In genomic region chr16:18658597-18658996, GRCm38 (mm10) we compare ENCODE assay signal across 24 mouse cellular contexts. TPM values are rescaled to one million over a fixed set of nuclear protein-coding genes. Genes with fewer than 3 reads are reported as not detected.
DNase-seq lines count a peak whose midpoint lies in the region; ATAC-seq and TF ChIP-seq lines count a peak whose summit lies in the region.
"Had no signal": no experiment of that assay in that cellular context is flagged by ENCODE, and none has a peak within 500 bp of the region (broad histone marks: within the 10 kb centered on the region; RNA-seq: fewer than 3 reads in every experiment).

No protein-coding gene starts in this region.

- H3K4me2 ChIP-seq in limb, embryonic 15.5 days, result no peak overlapping the region
- H3K4me2 ChIP-seq in intestine, postnatal 0 days (replicated peaks; ENCODE audit: low read depth), result no peak overlapping the region
- no peak overlapping the region for H3K4me2 ChIP-seq in stomach, postnatal 0 days (replicated peaks; ENCODE audit: low read depth)
- no peak overlapping the region for H3K4me2 ChIP-seq in forebrain, embryonic 15.5 days (replicated peaks)
- H3K4me2 ChIP-seq: embryonic facial prominence, embryonic 13.5 days; forebrain, embryonic 13.5 days; heart, embryonic 13.5 days; hindbrain, embryonic 12.5 days; hindbrain, embryonic 15.5 days had no signal

- no peaks in the 10 kb centered on the region for H3K36me3 ChIP-seq in limb, embryonic 15.5 days
- no peaks in the 10 kb centered on the region for H3K36me3 ChIP-seq in limb, embryonic 10.5 days
- H3K36me3 ChIP-seq in intestine, postnatal 0 days (ENCODE audit: control insufficient read depth, insufficient read depth), result no peaks in the 10 kb centered on the region
- H3K36me3 ChIP-seq in stomach, postnatal 0 days (ENCODE audit: control insufficient read depth, insufficient read depth, low read length), result no peaks in the 10 kb centered on the region
- no peaks in the 10 kb centered on the region for H3K36me3 ChIP-seq in forebrain, embryonic 15.5 days
- H3K36me3 ChIP-seq: embryonic facial prominence, embryonic 13.5 days; forebrain, embryonic 10.5 days; heart, embryonic 10.5 days; heart, embryonic 13.5 days; hindbrain, embryonic 12.5 days; hindbrain, embryonic 15.5 days had no signal

- peaks cover 5% of the 10 kb centered on the region for H3K4me1 ChIP-seq in limb, embryonic 15.5 days
- peaks cover 11% of the 10 kb centered on the region for H3K4me1 ChIP-seq in limb, embryonic 10.5 days
- peaks cover 2% of the 10 kb centered on the region; the same call in 1 of the 2 replicates for H3K4me1 ChIP-seq in intestine, postnatal 0 days (replicated peaks; ENCODE audit: control insufficient read depth, insufficient read depth, low read length)
- no peaks in the 10 kb centered on the region for H3K4me1 ChIP-seq in stomach, postnatal 0 days (replicated peaks; ENCODE audit: control insufficient read depth, insufficient read depth)
- no peaks in the 10 kb centered on the region for H3K4me1 ChIP-seq in forebrain, embryonic 15.5 days
- H3K4me1 ChIP-seq: forebrain, embryonic 13.5 days; heart, embryonic 10.5 days; heart, embryonic 13.5 days; hindbrain, embryonic 12.5 days; hindbrain, embryonic 15.5 days had no signal

- no peak for TF ChIP-seq EP300 in stomach, postnatal 0 days (optimal IDR thresholded peaks at IDR 0.05)

- peak overlapping the region; percentile 17; the same call in 1 of the 2 replicates for H3K27ac ChIP-seq in limb, embryonic 15.5 days
- no peak overlapping the region for H3K27ac ChIP-seq in limb, embryonic 10.5 days
- H3K27ac ChIP-seq in intestine, postnatal 0 days (ENCODE audit: low read depth, low read length), result 0 out of 2 replicates have a peak overlapping the region, but pooled peaks have one; percentile 5
- H3K27ac ChIP-seq in stomach, postnatal 0 days (replicated peaks), result peak overlapping the region; percentile 24; the same call in 1 of the 2 replicates
- H3K27ac ChIP-seq in forebrain, embryonic 15.5 days (replicated peaks), result no peak overlapping the region
- H3K27ac ChIP-seq: embryonic facial prominence, embryonic 13.5 days; forebrain, embryonic 10.5 days; forebrain, embryonic 13.5 days; heart, adult 2 months; heart, embryonic 10.5 days; heart, embryonic 13.5 days; hindbrain, embryonic 12.5 days; hindbrain, embryonic 15.5 days had no signal

- no peak for DNase-seq in limb, embryonic 10.5 days (ENCODE audit: low spot score)
- DNase-seq in stomach, postnatal 0 days (ENCODE audit: low spot score), result no peak
- no peak for DNase-seq in lung, postnatal 10 days
- DNase-seq: adrenal gland, adult 2 months; adrenal gland, postnatal 14 days; cerebellum, adult 11 months; cerebellum, adult 2 months; cerebellum, adult 9-11 months; cerebellum, postnatal 25 days; forebrain, postnatal 0 days; gastrocnemius, postnatal 25 days; heart, adult 2 months; heart, postnatal 14 days had no signal

- no peak for ATAC-seq in limb, embryonic 15.5 days (ENCODE audit: insufficient number of reproducible peaks, low FRiP score, low TSS enrichment, low read depth)
- peak; percentile 57 for ATAC-seq in intestine, postnatal 0 days
- ATAC-seq in stomach, postnatal 0 days (ENCODE audit: low FRiP score, low TSS enrichment), result 0 out of 2 replicates have a peak, but pooled peaks have one; percentile 42
- no peak for ATAC-seq in forebrain, embryonic 15.5 days (replicated peaks)
- ATAC-seq: CD4-positive, CD25-positive, alpha-beta regulatory T cell, adult 4 months; forebrain, embryonic 13.5 days; forebrain, postnatal 0 days had no signal

- no peaks in the 10 kb centered on the region for H3K9me3 ChIP-seq in limb, embryonic 15.5 days
- H3K9me3 ChIP-seq in limb, embryonic 10.5 days (replicated peaks), result no peaks in the 10 kb centered on the region
- H3K9me3 ChIP-seq in intestine, postnatal 0 days (ENCODE audit: control insufficient read depth), result no peaks in the 10 kb centered on the region
- no peaks in the 10 kb centered on the region for H3K9me3 ChIP-seq in stomach, postnatal 0 days (ENCODE audit: control insufficient read depth, low read length)
- H3K9me3 ChIP-seq in forebrain, embryonic 15.5 days, result no peaks in the 10 kb centered on the region
- H3K9me3 ChIP-seq: embryonic facial prominence, embryonic 13.5 days; forebrain, embryonic 10.5 days; forebrain, embryonic 13.5 days; heart, embryonic 10.5 days; hindbrain, embryonic 12.5 days; hindbrain, embryonic 15.5 days had no signal

- WGBS in limb, embryonic 15.5 days, result 72% methylated on average over 4 of the region's 4 CpGs
- WGBS in limb, embryonic 10.5 days, result 82% methylated on average over 4 of the region's 4 CpGs
- WGBS in intestine, postnatal 0 days, result 33% methylated on average over 4 of the region's 4 CpGs
- WGBS in stomach, postnatal 0 days, result 50% methylated on average over 4 of the region's 4 CpGs
- WGBS in forebrain, embryonic 15.5 days, result 79% methylated on average over 4 of the region's 4 CpGs

- no peaks in the 10 kb centered on the region for H3K27me3 ChIP-seq in limb, embryonic 15.5 days
- H3K27me3 ChIP-seq in limb, embryonic 10.5 days (ENCODE audit: low read depth, poor library complexity, severe bottlenecking), result no peaks in the 10 kb centered on the region
- H3K27me3 ChIP-seq in intestine, postnatal 0 days (replicated peaks; ENCODE audit: control insufficient read depth, insufficient read depth, low read length), result no peaks in the 10 kb centered on the region
- no peaks in the 10 kb centered on the region for H3K27me3 ChIP-seq in stomach, postnatal 0 days (ENCODE audit: control insufficient read depth, insufficient read depth, low read length)
- H3K27me3 ChIP-seq in forebrain, embryonic 15.5 days, result no peaks in the 10 kb centered on the region
- H3K27me3 ChIP-seq: embryonic facial prominence, embryonic 13.5 days; forebrain, embryonic 13.5 days; heart, embryonic 13.5 days; hindbrain, embryonic 12.5 days; hindbrain, embryonic 15.5 days had no signal

- no peak overlapping the region for H3K9ac ChIP-seq in limb, embryonic 15.5 days
- H3K9ac ChIP-seq in intestine, postnatal 0 days (ENCODE audit: low read depth, low read length), result no peak overlapping the region
- no peak overlapping the region for H3K9ac ChIP-seq in stomach, postnatal 0 days (ENCODE audit: low read length)
- no peak overlapping the region for H3K9ac ChIP-seq in forebrain, embryonic 15.5 days (replicated peaks)
- H3K9ac ChIP-seq: embryonic facial prominence, embryonic 13.5 days; forebrain, embryonic 13.5 days; forebrain, postnatal 0 days; heart, embryonic 13.5 days; hindbrain, embryonic 12.5 days; hindbrain, embryonic 15.5 days had no signal

- H3K4me3 ChIP-seq in limb, embryonic 15.5 days, result no peak overlapping the region
- H3K4me3 ChIP-seq in limb, embryonic 10.5 days, result no peak overlapping the region
- H3K4me3 ChIP-seq in intestine, postnatal 0 days (ENCODE audit: low read depth, low read length), result no peak overlapping the region
- H3K4me3 ChIP-seq in stomach, postnatal 0 days (ENCODE audit: low read depth, low read length), result no peak overlapping the region
- no peak overlapping the region for H3K4me3 ChIP-seq in forebrain, embryonic 15.5 days
- H3K4me3 ChIP-seq: embryonic facial prominence, embryonic 13.5 days; forebrain, embryonic 10.5 days; forebrain, embryonic 13.5 days; heart, adult 2 months; heart, embryonic 10.5 days; heart, embryonic 13.5 days; hindbrain, embryonic 12.5 days; hindbrain, embryonic 15.5 days had no signal

- TF ChIP-seq CTCF in intestine, postnatal 0 days (IDR thresholded peaks at IDR 0.05; ENCODE audit: low read depth), result no peak
- TF ChIP-seq CTCF in stomach, postnatal 0 days (IDR thresholded peaks at IDR 0.05; ENCODE audit: low read depth), result no peak

RNA-seq across cellular contexts. Expression of gene Sept5, which starts 28.8 kb away (rescaled TPM):
- 59.4 and 62.8 TPM in 2 replicates for polyA plus RNA-seq in limb, embryonic 15.5 days (2015; fragmentation: Nextera tagmentation; extraction: Ambion mirVana)
- 19.4 and 29.1 TPM in 2 replicates for polyA plus RNA-seq in limb, embryonic 10.5 days (2016; fragmentation: Nextera tagmentation; extraction: Ambion mirVana)
- polyA plus RNA-seq in intestine, postnatal 0 days (2015; fragmentation: Nextera tagmentation; extraction: Ambion mirVana), result 24.7 and 25.4 TPM in 2 replicates
- polyA plus RNA-seq in stomach, postnatal 0 days (2015; fragmentation: Nextera tagmentation; extraction: Ambion mirVana), result 38.0 and 38.8 TPM in 2 replicates
- 194 and 203 TPM in 2 replicates for polyA plus RNA-seq in forebrain, embryonic 15.5 days (2015; fragmentation: Nextera tagmentation; extraction: Ambion mirVana)

RNA-seq across cellular contexts. Expression of gene Gm49601, which starts 32.4 kb away (rescaled TPM):
- polyA plus RNA-seq in limb, embryonic 15.5 days (2015; fragmentation: Nextera tagmentation; extraction: Ambion mirVana), result 5.5 and 6.9 TPM in 2 replicates
- polyA plus RNA-seq in limb, embryonic 10.5 days (2016; fragmentation: Nextera tagmentation; extraction: Ambion mirVana), result 2.3 and 4.7 TPM in 2 replicates
- polyA plus RNA-seq in intestine, postnatal 0 days (2015; fragmentation: Nextera tagmentation; extraction: Ambion mirVana), result 0.34 and 1.4 TPM in 2 replicates
- polyA plus RNA-seq in stomach, postnatal 0 days (2015; fragmentation: Nextera tagmentation; extraction: Ambion mirVana), result 0.97 and 1.5 TPM in 2 replicates
- polyA plus RNA-seq in forebrain, embryonic 15.5 days (2015; fragmentation: Nextera tagmentation; extraction: Ambion mirVana), result 20.5 and 22.0 TPM in 2 replicates
- polyA plus RNA-seq: CD4-positive, CD25-positive, alpha-beta regulatory T cell, adult 4 months had no signal

RNA-seq across cellular contexts. Expression of gene Gp1bb, which starts 36.4 kb away (rescaled TPM):
- 3.0 and 3.4 TPM in 2 replicates for polyA plus RNA-seq in limb, embryonic 15.5 days (2015; fragmentation: Nextera tagmentation; extraction: Ambion mirVana)
- polyA plus RNA-seq in limb, embryonic 10.5 days (2016; fragmentation: Nextera tagmentation; extraction: Ambion mirVana), result 1.8 and 2.8 TPM in 2 replicates
- polyA plus RNA-seq in intestine, postnatal 0 days (2015; fragmentation: Nextera tagmentation; extraction: Ambion mirVana), result 1.6 and 2.4 TPM in 2 replicates
- polyA plus RNA-seq in stomach, postnatal 0 days (2015; fragmentation: Nextera tagmentation; extraction: Ambion mirVana), result 4.6 and 5.4 TPM in 2 replicates
- polyA plus RNA-seq in forebrain, embryonic 15.5 days (2015; fragmentation: Nextera tagmentation; extraction: Ambion mirVana), result 9.7 and 10.1 TPM in 2 replicates
- polyA plus RNA-seq: CD4-positive, CD25-positive, alpha-beta regulatory T cell, adult 4 months had no signal

Comparison
In these comparisons a context has a peak if more than half of its experiments do, and no peak if none do; other contexts are left out.
1. H3K27ac ChIP-seq: peak in limb, embryonic 15.5 days (single experiment), intestine, postnatal 0 days (single experiment) and stomach, postnatal 0 days (single experiment); none in limb, embryonic 10.5 days (single experiment) and forebrain, embryonic 15.5 days (single experiment).
2. ATAC-seq: peak in intestine, postnatal 0 days (single experiment) and stomach, postnatal 0 days (single experiment); none in limb, embryonic 15.5 days (single experiment) and forebrain, embryonic 15.5 days (single experiment).